Mouse (Mus musculus) right cerebral cortex, postnatal 10 days (tissue): ENCODE results near the gene Ifit3b.
"Not testable (repeated sequence)": the region's sequence is repeated elsewhere in the genome, so short reads cannot be mapped to it uniquely, and the experiment has no call there.

Experiments used
- DNase-seq, 2 experiments: peaks; one replicate each; pipeline ENCODE4 v3.0.0; 2021; ENCODE audit warnings: low spot score in 2 of 2

Ifit3b gene

GRCm38 (mm10) chr19:34607237-34608051 is at the start of gene Ifit3b:
Gene Ifit3b (plus strand): TSS chr19:34607970.
- DNase-seq = not testable (repeated sequence)

DNA sequence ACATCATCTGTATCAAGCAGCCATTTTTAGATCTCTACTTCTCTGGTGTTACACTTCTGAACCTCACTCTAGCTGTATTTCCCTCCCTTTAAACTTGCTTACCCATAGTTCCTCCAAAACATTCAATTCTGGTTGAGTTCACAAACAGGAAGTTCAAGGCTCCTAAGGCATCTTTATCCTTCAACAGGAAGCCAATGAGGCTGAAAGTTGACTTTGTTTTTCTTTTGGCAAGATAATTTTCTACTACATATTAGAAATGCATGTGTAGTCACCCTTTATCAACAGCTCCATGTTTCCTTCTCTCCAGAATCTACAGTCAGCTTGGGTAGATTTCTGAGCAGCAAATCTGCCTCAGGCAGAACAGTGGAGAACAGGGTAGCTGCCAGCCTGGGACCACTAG is 45.2 kb upstream of the Ifit3b start:
- no peak for DNase-seq

DNA sequence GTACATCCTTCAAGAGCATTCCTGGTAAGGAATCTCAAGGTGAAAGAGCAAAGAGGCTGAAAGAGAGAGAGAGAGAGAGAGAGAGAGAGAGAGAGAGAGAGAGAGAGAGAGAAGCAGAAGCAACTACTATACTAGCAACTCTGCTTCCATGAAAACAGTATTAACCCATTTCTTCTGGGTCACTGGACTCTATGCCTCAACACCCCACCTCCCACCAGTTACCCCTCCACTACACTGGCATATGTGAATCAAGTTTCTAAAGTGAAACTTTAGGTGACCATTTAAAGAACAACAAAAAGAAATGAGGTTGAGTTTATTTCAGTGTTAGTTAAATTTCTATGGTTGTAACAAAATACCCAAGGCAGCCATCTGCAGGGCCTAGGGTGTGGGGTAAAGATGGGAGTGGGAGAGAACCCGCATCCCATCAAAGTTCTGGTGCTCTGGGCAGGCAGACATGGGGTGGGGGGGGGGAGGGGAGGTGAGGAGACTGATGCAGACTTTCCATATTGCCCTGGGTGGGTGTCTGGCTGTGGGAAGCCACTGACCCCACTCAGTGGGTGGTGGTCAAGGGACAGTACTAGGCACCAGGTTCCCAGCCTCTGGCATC is 41.5 kb upstream of the Ifit3b start:
- DNase-seq = no peak

DNA sequence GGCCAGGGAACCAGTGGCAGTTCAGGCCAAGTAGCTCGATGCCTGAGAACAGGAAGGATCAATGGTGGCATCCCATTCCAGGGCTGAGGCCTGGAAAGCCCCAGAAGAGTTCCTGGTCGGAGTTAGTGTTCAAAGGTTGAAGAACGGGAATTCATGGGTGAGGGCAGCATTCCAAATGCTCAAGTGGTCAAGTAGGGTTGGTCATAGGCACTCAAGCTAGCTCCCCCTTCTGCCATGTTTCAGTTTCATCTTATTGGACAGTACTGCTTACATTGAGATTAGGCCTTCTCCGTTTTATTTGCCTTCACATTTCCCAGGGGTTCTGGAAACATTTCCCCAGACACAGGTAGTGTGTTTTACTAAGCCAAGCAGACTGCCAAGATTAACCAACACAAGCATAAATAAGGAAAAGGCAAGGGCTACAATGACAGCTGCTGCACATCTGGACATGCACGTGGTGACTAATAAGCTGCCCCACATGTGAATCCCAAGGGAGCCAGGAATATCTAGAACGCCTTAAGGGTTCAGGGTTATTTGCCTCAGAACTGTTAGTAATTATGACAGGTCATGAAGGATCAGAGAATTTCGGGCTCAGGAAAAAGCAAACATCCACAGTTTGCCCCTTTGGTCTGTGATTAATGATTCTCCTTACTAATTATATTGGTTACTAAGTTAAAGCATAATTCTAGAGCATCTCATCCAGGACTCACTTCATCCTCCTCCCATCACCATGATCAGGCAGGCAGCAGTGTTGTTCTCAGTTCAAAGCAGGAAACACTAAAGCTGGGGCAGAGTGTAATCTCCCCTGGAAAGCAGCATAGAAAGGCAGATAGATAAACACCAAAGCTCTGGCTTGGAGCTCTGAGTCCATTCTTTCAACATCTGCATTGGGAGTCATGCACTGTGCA is 38.5 kb upstream of the Ifit3b start:
- DNase-seq = no peak

- no peak for DNase-seq
Observed at GRCm38 (mm10) chr19:34569896-34570476, 37.8 kb upstream of the Ifit3b start.

GRCm38 (mm10) chr19:34571080-34571479 is 36.7 kb upstream of the Ifit3b start:
- DNase-seq = no peak

DNA sequence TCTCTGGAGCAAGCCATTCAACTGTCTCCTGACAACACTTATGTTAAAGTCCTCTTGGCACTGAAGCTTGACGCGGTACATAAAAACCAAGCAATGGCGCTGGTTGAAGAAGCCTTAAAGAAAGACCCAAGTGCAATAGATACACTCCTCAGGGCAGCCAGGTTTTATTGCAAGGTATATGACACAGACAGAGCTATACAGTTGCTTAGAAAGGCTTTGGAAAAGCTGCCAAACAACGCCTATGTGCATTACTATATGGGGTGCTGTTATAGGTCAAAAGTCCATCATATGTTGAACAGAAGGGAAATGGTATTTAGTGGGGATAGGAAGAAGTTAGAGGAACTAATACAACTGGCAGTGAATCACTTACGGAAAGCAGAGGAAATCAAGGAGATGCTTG is 34.1 kb upstream of the Ifit3b start:
- DNase-seq = no peak

- no peak for DNase-seq
Observed at GRCm38 (mm10) chr19:34577121-34577520, 30.6 kb upstream of the Ifit3b start.

DNA sequence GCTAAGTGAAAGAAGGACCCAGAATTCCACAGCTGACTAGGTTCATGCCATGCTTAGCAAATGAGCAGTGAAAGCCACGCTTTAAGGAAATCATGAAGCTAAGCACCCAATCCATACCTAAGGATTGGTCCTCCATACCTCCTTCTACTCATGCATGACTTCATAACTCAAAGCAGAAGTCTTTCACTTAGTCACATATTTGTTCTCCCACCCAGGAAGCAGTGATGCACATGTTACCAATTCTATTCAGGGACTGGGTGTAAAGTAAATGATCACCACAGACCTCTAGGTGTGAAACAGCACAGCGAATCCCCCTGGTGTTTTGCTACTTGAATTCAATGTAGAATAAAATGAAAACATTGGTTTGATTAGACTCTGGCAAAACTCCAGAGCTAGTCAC is 25.1 kb upstream of the Ifit3b start:
- DNase-seq = not testable (repeated sequence)

DNA sequence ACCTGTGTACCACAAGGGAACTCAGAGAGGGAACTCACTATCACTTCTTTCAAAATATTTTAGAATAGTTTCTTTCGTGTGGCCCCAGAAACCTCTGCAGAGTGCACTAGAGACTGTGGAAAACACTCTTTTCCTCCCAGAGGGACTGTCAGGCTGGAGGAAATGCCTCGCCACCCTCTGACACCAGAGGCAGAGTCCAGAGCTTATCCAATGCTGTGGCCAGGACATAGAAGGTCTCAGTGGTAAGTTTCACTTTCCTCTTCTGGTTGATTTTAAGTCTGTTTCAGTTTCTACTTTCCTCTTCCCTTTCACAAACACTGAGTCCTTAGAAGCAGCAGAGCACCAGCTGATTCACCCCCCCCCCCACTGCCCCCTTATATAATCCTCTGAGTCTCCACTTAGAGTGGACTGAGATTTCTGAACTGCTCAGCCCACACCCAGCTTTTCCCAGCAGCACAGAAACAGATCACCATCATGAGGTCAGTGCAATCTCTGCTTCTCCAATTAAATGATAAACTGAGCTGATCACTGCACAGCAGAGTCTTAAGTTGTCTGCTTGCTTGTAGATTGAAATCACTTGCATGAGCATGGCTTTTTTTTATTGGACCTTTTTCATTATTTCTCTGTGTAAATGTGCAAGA is 24.5 kb upstream of the Ifit3b start, which contains the start of gene Ifit3:
Ifit3 (plus strand) TSS at position 406 of the 641 bp plus-strand sequence.
- DNase-seq = not testable (repeated sequence)

DNA sequence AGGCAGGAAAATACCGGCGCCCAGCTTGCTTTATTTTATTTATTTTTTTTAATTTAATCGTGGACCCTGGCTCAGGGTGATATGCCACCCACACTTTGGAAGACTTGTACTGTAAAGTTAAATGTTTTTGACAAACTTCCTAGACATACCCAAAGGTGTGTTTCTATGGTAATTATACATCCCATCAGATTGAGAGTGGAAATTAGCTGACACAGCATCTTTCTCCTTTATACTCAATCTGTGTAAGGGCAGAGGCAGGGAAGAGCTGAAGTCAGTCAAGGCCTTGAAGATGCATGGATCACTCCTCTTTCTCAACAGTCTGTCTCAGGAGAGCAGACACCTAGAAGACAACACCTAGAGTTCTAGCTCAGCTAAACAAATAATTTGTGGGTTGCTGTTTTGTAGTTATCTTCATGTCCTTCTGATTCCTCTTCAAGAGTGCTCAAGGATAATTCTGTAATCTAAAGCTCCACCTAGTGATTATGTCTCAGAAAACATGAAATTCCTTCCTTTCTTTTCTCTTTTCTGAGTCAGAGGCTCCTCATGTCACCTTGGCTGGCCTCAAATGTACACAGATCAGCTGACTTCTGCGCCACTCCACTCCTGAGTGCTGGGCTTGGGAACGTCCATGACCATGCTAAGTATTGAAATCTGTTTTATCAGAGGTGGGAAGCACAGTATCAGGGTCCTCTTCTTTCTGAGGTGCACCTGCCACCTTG is 21.9 kb upstream of the Ifit3b start:
- DNase-seq = not testable (repeated sequence)

GRCm38 (mm10) chr19:34587898-34588692 is 19.7 kb upstream of the Ifit3b start:
- peak in 1 of 2 experiments; percentile 41 for DNase-seq

DNA sequence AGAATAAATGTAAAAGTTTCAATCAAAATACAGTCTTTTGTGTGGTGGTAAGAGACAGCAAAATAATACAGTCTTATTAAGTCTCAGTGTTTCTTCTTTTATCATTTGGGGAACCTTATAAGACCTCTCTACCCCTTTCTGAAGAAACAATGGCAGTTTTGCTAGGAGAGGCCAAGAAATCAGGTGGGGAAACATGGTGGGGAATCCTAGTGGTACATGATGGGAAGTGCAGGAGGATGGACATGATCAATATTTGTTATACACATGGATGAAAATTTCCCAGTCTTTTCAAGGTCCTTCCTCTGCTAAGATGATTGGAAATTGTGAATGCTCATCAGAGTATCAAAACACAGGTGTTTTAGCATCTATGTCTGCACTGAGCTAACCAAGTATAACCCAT is 18.8 kb upstream of the Ifit3b start:
- DNase-seq = no peak

DNA sequence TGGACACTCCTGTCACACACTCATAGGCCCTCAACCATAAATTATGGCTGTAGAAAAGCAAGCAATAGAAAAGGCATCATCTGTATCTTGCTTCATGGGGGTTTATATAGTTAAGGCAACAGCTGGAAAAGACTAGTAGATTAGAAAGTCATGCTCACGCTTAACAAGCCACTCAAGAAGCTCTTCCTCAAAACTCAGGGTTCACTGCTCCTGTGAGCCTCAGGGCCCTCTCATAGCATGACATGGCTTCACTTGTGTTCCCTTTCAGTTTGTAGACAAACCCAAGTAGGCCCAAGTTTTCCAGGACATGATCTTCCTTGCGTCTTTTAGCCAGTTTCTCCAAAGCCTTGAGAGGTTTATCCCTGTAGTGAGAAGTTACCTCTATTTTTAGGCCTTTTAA is 14.3 kb upstream of the Ifit3b start:
- no peak for DNase-seq

DNA sequence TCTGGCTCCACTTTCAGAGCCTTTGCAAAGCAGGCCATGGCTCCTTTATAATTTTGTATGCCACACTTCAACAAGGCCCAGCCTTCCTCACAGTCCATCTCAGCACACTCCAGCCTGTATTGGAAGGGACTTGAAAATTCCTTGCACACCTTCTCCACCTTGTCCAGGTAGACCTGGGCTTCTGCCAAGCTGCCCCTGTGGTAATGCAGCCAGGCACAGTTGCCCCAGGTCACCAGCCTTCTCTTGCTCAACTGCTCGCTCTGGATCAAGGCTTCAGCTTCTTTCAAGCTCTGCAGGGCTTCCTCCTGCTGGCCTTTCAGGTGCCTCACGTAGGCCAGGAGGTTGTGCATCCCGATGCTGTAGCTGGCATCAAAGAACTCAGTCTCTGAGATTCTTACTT is 13.2 kb upstream of the Ifit3b start:
- DNase-seq = not testable (repeated sequence)

- no peak for DNase-seq
Observed at GRCm38 (mm10) chr19:34596811-34597210, 11.0 kb upstream of the Ifit3b start.

DNA sequence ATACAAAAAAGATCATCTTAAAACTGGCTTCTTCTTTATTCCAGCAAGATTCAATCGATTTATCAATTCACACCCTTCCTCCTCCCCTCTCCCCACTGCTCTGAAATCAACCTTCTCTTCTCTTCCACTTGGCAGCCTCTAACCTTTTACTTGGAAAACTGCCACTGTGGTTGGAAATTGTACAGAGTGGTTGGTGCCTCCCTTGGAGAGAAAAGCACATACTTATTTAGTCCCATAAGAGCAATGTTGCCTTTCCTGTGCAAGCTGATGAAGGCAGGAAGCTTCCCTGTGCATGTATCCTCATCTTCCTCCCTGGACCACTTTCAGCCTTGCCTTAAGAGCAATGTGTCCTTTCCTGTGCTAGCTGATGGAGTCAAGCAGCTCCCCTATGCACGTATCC is 9.4 kb upstream of the Ifit3b start:
- DNase-seq = peak; percentile 57 to 66

DNA sequence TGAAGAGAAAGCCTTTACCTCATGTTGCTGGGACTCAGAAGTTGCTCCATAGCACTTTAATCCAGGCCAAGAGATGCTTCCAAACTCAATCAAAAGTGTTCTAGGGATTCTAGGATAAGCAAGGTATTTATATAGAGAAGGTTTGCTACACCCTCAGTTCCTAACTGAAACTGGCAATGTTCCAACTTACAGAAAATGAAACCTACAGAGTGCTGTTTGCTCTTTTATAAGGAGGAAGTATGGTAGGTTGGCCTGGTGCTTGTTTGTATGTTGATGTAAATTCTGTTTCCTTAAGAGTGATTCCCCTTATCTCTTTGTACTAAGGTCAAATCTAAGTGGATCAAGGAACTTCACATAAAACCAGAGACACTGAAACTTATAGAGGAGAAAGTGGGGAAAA is 8.5 kb upstream of the Ifit3b start:
- DNase-seq = not testable (repeated sequence)

- not testable (repeated sequence) for DNase-seq
Observed at GRCm38 (mm10) chr19:34601888-34602287, 5.9 kb upstream of the Ifit3b start, which contains the start of gene Ifit1bl1. Gene Ifit1bl1 (minus strand): TSS chr19:34601956.

DNA sequence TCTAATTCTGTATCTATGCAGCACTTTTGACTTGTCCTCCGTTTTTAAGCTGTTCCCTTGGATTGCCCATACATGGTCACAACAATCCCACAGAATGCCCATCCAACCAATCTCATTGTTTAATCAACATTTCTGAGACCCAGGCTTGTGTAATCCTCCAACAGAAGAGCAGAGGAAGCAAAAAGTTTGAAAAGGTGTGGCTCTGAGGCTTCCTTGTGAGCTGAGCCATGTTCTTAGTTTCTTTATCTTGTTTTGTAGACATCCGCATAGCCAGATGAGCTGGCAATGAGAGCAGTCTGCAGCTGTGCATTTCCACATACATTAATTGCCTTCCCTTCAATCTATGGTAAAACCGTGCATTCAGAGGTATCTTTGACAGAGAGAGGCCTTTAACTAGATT is 2.3 kb upstream of the Ifit3b start:
- no peak for DNase-seq
